Mouse (Mus musculus) gastrocnemius, postnatal 10 days (tissue): ENCODE results near the gene Mdm2. TPM values are rescaled to one million over a fixed set of nuclear protein-coding genes. Genes with fewer than 3 reads are reported as not detected.
"Not testable (repeated sequence)": the region's sequence is repeated elsewhere in the genome, so short reads cannot be mapped to it uniquely, and the experiment has no call there.

ENCODE experiments used
- DNase-seq: peaks from one replicate; pipeline ENCODE4 v3.0.0; 2021; ENCODE audit warnings: mixed read lengths
- long read RNA-seq, 2 experiments: library from polyadenylated mRNA; stranded (forward); transcript quantifications; one replicate each; pipeline ENCODE4 v2.0.0; 2021
- total RNA-seq, 2 experiments: library from RNA; stranded (reverse); gene quantifications; 2 replicates each; pipeline ENCODE4 v1.2.3; 2021

Mdm2 gene
- total RNA-seq: 10 to 100 TPM; 34.1 to 36.4 TPM
- long read RNA-seq, experiment 1, transcript Mdm2-201 (12 exons, 3,099 nt): major isoform, 39 of 71 reads
- long read RNA-seq, experiment 1, partial matches to known transcripts: 13 of 71 reads
- long read RNA-seq, experiment 1, other reads (novel, unspliced or antisense): 18 of 71 reads
- long read RNA-seq, experiment 2, transcript Mdm2-201 (12 exons, 3,099 nt): major isoform, 26 of 46 reads
- long read RNA-seq, experiment 2, partial matches to known transcripts: 14 of 46 reads
- long read RNA-seq, experiment 2, other reads (novel, unspliced or antisense): 6 of 46 reads

- DNase-seq: peak; percentile 99
Observed at GRCm38 (mm10) chr10:117710604-117711141, at the start of gene Mdm2. TSS of gene Mdm2 (minus strand) at chr10:117710758.

- DNase-seq: no peak
Observed at GRCm38 (mm10) chr10:117759844-117760630, 49.5 kb upstream of the Mdm2 start.

GRCm38 (mm10) chr10:117758749-117759727 is 48.5 kb upstream of the Mdm2 start:
- DNase-seq: no peak

- DNase-seq: not testable (repeated sequence)
Observed at GRCm38 (mm10) chr10:117758344-117758743, 47.8 kb upstream of the Mdm2 start.

GRCm38 (mm10) chr10:117757796-117758342 is 47.3 kb upstream of the Mdm2 start:
- DNase-seq: no peak

GRCm38 (mm10) chr10:117757259-117757658 is 46.7 kb upstream of the Mdm2 start:
- no peak for DNase-seq

- no peak for DNase-seq
Observed at GRCm38 (mm10) chr10:117756784-117757183, 46.2 kb upstream of the Mdm2 start.

- DNase-seq: no peak
Observed at GRCm38 (mm10) chr10:117755799-117756467, 45.4 kb upstream of the Mdm2 start.

- DNase-seq: no peak
Observed at GRCm38 (mm10) chr10:117755086-117755798, 44.7 kb upstream of the Mdm2 start.

- no peak for DNase-seq
Observed at GRCm38 (mm10) chr10:117754609-117754940, 44.0 kb upstream of the Mdm2 start.

- no peak for DNase-seq
Observed at GRCm38 (mm10) chr10:117753711-117754608, 43.4 kb upstream of the Mdm2 start.

GRCm38 (mm10) chr10:117752851-117753647 is 42.5 kb upstream of the Mdm2 start:
- DNase-seq: no peak

- DNase-seq: no peak
Observed at GRCm38 (mm10) chr10:117752304-117752821, 41.8 kb upstream of the Mdm2 start.

GRCm38 (mm10) chr10:117751744-117752143 is 41.2 kb upstream of the Mdm2 start:
- DNase-seq: no peak

- DNase-seq: no peak
Observed at GRCm38 (mm10) chr10:117751282-117751610, 40.7 kb upstream of the Mdm2 start.

- no peak for DNase-seq
Observed at GRCm38 (mm10) chr10:117750529-117751281, 40.1 kb upstream of the Mdm2 start.

- no peak for DNase-seq
Observed at GRCm38 (mm10) chr10:117749787-117750343, 39.3 kb upstream of the Mdm2 start.
